Mouse (Mus musculus): ENCODE measurements at regions not wholly inside any gene's neighbourhood (a gene's known extent, or its start where the extent isn't known, plus 50 kb on each side); places are given as distances from the start of the nearest gene placed in this dataset.

DNA sequence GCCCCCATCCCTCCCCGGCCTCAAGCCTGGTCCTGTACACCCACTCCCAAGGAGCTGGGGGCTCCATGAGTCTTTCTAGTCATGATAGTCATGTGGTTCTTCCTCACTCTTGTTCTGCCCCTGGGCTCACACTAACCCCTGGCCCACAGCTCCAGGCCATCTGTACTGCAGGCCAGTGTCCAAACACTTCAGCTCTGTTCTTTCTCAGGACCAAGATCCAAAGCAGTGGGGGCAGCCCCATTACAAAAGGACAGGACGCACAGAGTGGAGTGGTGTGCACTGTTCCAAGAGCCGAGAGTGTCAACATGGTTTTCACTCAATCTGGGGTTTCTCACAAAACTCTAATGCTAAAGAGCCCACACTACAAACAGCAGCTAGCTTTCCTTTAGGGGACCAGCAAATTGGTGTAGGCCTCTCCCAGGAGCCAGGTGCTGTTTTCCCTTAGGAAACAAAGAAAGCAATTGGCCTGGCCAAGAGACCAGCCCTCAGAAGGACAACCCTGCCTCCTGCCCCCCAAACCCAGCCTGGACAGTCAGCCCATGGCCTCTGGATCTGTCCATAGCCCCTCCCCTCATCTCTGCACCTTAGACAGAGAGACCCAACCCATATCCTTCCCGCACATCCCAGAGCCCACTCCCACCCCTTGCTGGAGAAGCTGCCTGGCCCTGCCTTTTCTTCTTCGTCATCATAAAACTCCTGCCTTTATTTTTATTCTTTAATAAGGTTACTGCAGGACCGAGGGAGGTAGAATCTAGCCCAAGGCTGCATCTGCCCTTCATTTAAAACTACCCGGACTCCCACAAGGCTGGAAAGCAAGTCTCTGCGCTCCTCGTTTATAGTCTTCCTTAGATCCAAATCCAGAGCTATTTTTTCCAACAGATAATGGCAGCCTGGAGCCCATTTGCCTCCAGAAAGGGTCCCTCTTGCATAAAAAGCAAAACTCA, 188.2 kb upstream of the Cdh5 start:
- no peak for ATAC-seq (ENCODE audit: insufficient number of reproducible peaks, low FRiP score, low TSS enrichment)

DNA sequence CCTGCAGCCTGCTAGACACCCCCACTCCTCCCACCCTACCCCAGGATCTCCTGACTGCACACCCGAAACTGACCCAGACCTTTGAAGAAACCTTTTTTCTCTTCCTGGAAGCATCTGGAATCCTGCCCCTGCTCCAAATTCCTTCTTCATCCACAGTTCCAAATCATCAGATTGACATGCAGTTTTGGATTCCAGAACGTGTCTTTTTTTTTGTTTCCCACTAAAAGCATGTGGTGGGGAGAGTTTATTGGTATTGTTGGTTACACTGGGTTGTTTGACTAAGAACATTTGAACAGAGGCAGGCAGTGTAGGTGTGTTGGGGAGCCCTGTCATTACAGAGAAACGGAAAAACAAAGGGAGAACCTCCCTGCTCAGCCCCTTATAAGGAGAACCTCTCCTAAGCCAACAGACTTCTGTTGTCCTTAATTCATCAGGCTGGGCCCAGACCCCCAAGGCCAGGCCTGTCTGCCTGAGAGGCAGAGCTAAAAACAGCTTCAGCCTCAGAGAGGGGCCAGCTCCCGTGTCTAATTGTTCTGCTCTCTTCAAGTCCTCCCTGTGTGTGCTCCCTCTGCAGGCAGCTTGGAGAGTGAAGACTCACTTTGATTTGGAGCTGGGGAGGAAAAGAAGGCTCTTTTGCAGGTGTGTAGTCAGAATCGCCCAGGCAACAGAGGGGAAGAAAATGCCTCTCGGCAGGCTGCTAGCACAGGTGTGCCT, 187.3 kb upstream of the Cdh5 start:
- ATAC-seq (ENCODE audit: insufficient number of reproducible peaks, low FRiP score, low TSS enrichment): no peak

DNA sequence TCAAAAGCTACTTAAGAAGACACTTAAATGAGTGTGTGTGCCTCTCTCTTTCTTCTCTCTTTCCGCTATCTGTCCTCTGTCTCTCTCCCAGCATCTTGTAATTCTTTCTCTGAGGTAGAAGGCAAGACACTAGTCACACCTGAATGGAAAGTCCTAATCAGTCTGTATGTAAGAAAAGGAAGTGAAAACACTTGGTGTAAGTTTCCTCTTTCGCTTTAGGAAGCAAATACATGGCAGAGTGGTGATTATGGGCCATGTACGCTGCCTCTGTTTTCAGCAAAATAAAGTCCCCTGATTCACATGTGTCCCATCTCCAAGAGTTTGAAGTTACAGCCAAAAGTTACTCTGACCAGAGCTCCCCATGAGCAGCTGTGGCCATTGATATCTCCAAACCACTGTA, 182.1 kb upstream of the Cdh5 start:
- ATAC-seq (ENCODE audit: insufficient number of reproducible peaks, low FRiP score, low TSS enrichment): no peak

DNA sequence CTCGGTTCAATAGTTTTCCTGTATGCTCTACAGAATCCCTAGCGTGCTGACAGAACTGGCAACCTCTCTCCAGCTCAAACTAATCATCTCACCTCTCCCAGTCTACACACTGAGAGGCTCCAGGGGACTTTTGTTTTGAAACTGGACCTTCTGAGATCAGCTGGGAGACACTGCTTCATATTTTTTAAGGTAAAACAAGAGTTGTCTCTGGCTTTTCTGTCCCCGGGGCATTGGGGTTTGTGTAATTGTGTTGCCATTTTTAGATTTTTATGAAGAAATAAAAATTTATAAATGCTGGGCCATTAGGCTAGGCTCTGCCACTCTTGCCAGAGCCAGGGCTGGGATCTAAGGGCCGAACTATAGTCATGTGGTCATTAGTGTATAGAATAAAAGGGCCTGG, 179.8 kb upstream of the Cdh5 start:
- no peak for ATAC-seq (ENCODE audit: insufficient number of reproducible peaks, low FRiP score, low TSS enrichment)

GRCm38 (mm10) chr8:103922746-103923145, 178.7 kb upstream of the Cdh5 start:
- no peak for ATAC-seq (ENCODE audit: insufficient number of reproducible peaks, low FRiP score, low TSS enrichment)

- no peak for ATAC-seq (ENCODE audit: insufficient number of reproducible peaks, low FRiP score, low TSS enrichment)
Observed at GRCm38 (mm10) chr8:103932681-103933080, 168.7 kb upstream of the Cdh5 start.

GRCm38 (mm10) chr8:103936491-103936890, 164.9 kb upstream of the Cdh5 start:
- ATAC-seq (ENCODE audit: insufficient number of reproducible peaks, low FRiP score, low TSS enrichment): no peak

DNA sequence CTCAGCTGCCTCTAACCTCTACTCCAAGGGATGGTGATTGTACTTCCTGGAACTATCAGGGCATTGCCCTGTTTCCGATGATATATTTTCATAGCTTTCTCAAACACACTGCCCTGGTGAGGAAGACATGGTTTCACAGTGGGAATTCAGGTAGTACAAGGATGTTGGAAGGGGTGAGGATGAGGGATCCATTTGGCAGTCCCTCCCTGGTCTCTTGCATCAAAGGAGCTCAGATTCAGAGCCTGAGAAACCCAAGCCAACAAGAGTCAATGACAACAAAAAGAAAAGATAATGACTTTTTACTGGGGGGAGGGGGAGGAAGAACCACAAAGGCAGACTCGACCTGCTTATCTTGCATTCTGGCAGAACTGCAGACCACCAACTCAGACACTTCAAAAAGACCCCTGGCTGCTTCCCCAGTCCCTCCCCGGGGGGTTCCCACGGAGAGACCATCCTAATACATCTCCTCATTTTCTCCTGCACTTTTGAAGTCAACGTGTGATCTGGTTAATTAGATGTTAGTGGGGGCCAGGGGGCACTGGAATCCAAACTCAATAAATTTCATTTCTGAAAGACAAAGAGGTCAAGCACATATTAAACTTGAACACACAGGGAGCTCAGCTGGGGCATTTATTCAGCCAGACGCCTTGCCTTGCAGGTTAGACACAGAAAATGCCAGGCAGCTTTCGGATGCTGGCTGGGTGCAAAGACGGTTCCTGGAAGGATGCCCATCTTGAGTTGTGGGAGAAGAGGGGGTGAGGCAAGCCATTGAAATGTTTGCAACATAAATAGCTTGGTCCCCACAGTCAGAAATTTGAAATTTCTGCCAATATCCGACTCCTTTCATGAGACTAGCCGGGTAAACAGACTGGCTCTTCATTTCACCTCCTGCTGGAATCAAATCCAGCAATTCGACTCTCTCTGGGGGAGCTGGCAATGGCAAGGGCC, 162.9 kb upstream of the Cdh5 start:
- ATAC-seq (ENCODE audit: insufficient number of reproducible peaks, low FRiP score, low TSS enrichment): no peak

GRCm38 (mm10) chr8:103940958-103941532, 160.4 kb upstream of the Cdh5 start:
- no peak for ATAC-seq (ENCODE audit: insufficient number of reproducible peaks, low FRiP score, low TSS enrichment)

GRCm38 (mm10) chr8:103948474-103948873, 153.0 kb upstream of the Cdh5 start:
- no peak for ATAC-seq (ENCODE audit: insufficient number of reproducible peaks, low FRiP score, low TSS enrichment)

GRCm38 (mm10) chr8:103950460-103950859, 151.0 kb upstream of the Cdh5 start:
- no peak for ATAC-seq (ENCODE audit: insufficient number of reproducible peaks, low FRiP score, low TSS enrichment)

- no peak for ATAC-seq (ENCODE audit: insufficient number of reproducible peaks, low FRiP score, low TSS enrichment)
Observed at GRCm38 (mm10) chr8:103953586-103953985, 147.8 kb upstream of the Cdh5 start.

DNA sequence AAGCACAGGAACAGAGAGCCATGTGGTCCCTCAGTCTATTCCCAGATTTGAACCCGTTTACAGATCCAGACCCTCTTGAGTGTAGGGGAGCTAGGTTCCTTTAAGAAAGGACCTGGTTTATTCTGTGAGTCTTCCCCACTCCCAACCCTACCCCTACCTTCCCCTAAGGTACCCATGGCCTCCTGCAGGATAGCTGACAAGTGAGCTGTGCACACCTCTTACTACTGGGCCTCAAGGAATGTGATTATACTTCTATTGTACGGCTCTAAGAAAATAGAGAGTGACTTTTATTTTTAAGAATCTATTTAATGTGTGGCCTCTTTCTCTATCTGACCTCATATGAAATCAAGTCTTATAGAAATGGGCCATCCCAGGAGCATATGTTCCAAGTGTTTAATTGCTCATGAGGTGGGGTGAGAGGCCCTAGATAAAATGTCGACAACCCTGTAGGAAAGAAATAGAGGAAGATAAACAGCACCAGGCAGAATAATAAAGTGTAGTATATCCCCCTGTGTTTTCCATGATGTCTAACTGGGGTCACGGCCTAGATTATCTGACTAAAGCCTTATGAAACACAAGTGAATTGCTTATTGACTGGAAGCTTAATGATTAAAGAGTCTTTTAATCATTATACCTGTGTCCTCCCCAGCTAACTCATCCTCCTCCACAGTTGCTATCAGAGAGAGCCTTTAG, 145.7 kb upstream of the Cdh5 start:
- no peak for ATAC-seq (ENCODE audit: insufficient number of reproducible peaks, low FRiP score, low TSS enrichment)

- no peak for ATAC-seq (ENCODE audit: insufficient number of reproducible peaks, low FRiP score, low TSS enrichment)
Observed at GRCm38 (mm10) chr8:103964293-103964918, 137.0 kb upstream of the Cdh5 start.

DNA sequence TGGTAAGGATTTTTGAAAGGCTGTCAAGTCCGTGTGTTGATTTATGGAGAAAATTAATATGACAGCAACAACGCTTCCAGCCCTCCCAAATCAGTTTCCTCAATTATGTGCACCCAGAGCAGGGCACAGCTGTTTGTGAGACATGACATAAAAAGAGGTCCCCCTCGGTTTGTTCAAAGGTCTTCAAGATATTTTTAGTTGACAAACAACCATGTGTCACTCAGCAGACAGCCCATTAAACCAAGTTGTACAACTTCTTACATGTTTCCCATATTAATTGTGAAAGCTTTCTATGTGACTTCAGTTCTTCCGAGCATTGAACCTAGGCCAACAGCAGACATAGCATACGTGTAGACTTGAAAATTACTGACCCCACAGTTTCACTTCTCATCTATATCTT, 131.5 kb upstream of the Cdh5 start:
- no peak for ATAC-seq (ENCODE audit: insufficient number of reproducible peaks, low FRiP score, low TSS enrichment)

DNA sequence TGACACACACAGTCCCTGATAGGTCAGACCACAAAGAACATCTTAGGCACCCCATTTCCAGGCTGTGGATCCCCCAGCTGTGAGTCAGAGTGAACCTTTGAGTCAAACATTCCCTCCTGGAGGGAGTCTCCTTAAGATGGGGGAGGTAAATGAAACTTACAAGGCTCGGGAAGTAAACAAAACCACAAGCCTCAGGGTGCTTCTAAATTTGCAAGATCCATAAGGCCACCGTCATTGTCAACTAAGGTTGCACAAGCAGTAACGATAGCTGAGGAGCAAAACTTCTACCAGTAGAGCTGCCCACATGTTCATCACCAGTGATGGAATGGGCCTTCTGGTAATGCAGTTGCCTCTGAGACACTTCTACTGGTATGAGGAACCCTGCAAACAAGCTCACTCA, 130.9 kb upstream of the Cdh5 start:
- ATAC-seq (ENCODE audit: insufficient number of reproducible peaks, low FRiP score, low TSS enrichment): no peak

- ATAC-seq (ENCODE audit: insufficient number of reproducible peaks, low FRiP score, low TSS enrichment): no peak
Observed at GRCm38 (mm10) chr8:103970966-103971365, 130.5 kb upstream of the Cdh5 start.

GRCm38 (mm10) chr8:103976488-103976887, 124.9 kb upstream of the Cdh5 start:
- ATAC-seq (ENCODE audit: insufficient number of reproducible peaks, low FRiP score, low TSS enrichment): no peak

GRCm38 (mm10) chr8:103978948-103979347, 122.5 kb upstream of the Cdh5 start:
- ATAC-seq (ENCODE audit: insufficient number of reproducible peaks, low FRiP score, low TSS enrichment): no peak

Measured in cerebellum, adult (tissue).